Mouse (Mus musculus) CH12.LX (cell line): ENCODE measurements around the gene Napsa. TPM values are rescaled to one million over a fixed set of nuclear protein-coding genes. Genes with fewer than 3 reads are reported as not detected.

Experiments
- DNase-seq: peaks from one replicate; pipeline ENCODE4 v3.0.0-alpha.2; 2013; ENCODE audit errors: extremely low read depth
- H3K27ac ChIP-seq: 2 replicates; pipeline ENCODE4 v1.5.1; 2012; ENCODE audit warnings: low read depth, mild to moderate bottlenecking, control low read depth, moderate library complexity; ENCODE audit not compliant: insufficient read depth
- H3K27me3 ChIP-seq: replicated peaks from 2 replicates; pipeline ENCODE3; 2012; ENCODE audit warnings: inconsistent platforms
- H3K36me3 ChIP-seq, 2 experiments: replicated peaks in 1 of 2; 2 replicates each; pipeline versions ENCODE3 to v1.6.1; 2012; ENCODE audit warnings: inconsistent platforms in 1 of 2, low read length in 1 of 2, mild to moderate bottlenecking in 1 of 2, mixed read lengths in 1 of 2, moderate library complexity in 1 of 2; ENCODE audit not compliant: control insufficient read depth in 1 of 2, insufficient read depth in 1 of 2
- H3K4me1 ChIP-seq, 2 experiments: 2 replicates each; pipeline ENCODE4 v1.6.1; 2012; ENCODE audit warnings: inconsistent platforms in 1 of 2, moderate library complexity in 1 of 2; ENCODE audit not compliant: insufficient read depth in 2 of 2, control insufficient read depth in 1 of 2
- H3K4me2 ChIP-seq: 2 replicates; pipeline ENCODE4 v1.6.1; 2012; ENCODE audit warnings: low read depth, mild to moderate bottlenecking, control low read depth; ENCODE audit not compliant: poor library complexity, insufficient read depth, severe bottlenecking
- H3K4me3 ChIP-seq, 3 experiments: fragments of 150-350 bp in 1 of 3; sonication (generic) in 1 of 3; replicated peaks in 1 of 3; 2 replicates each; pipeline versions ENCODE3 to v1.5.1; 2011 to 2012; ENCODE audit warnings: low read depth in 2 of 3, low read length in 2 of 3, mild to moderate bottlenecking in 2 of 3, moderate library complexity in 2 of 3, control low read depth in 1 of 3, improper control_type of control experiment in 1 of 3, inconsistent platforms in 1 of 3, mixed read lengths in 1 of 3; ENCODE audit not compliant: poor library complexity in 1 of 3
- H3K79me2 ChIP-seq: replicated peaks from 2 replicates; pipeline ENCODE4 v1.6.1; 2012; ENCODE audit warnings: mild to moderate bottlenecking, moderate library complexity; ENCODE audit not compliant: control insufficient read depth, poor library complexity, insufficient read depth, severe bottlenecking; ENCODE audit errors: extremely low read depth
- H3K9ac ChIP-seq: 2 replicates; pipeline ENCODE4 v1.6.1; 2012; ENCODE audit warnings: low read depth, mild to moderate bottlenecking, control low read depth, moderate library complexity; ENCODE audit not compliant: insufficient read depth
- H3K9me3 ChIP-seq: replicated peaks from 2 replicates; pipeline ENCODE3; 2012; ENCODE audit warnings: low read length, inconsistent platforms, mixed read lengths
- BHLHE40 ChIP-seq: IDR thresholded peaks from 2 replicates; pipeline ENCODE4 v1.6.1; 2011; ENCODE audit warnings: mild to moderate bottlenecking, low read depth, low read length, improper control_type of control experiment
- CTCF ChIP-seq, 2 experiments: IDR thresholded peaks in 1 of 2; conservative IDR thresholded peaks in 1 of 2; 2 replicates each; pipeline ENCODE4 v1.5.1; 2011 to 2012; ENCODE audit warnings: low read depth in 2 of 2, low read length in 2 of 2, improper control_type of control experiment in 1 of 2, inconsistent platforms in 1 of 2, mild to moderate bottlenecking in 1 of 2, moderate library complexity in 1 of 2
- ELF1 ChIP-seq: IDR thresholded peaks from 2 replicates; pipeline ENCODE4 v1.6.1; 2014; ENCODE audit warnings: low read depth, mild to moderate bottlenecking, inconsistent platforms, low read length, improper control_type of control experiment
- EP300 ChIP-seq: IDR thresholded peaks from 2 replicates; pipeline ENCODE4 v1.6.1; 2011; ENCODE audit warnings: low read length, improper control_type of control experiment
- GABPA ChIP-seq: IDR thresholded peaks from 2 replicates; pipeline ENCODE4 v1.6.1; 2012; ENCODE audit warnings: low read depth, low read length, improper control_type of control experiment, inconsistent platforms; ENCODE audit not compliant: insufficient replicate concordance
- HCFC1 ChIP-seq: IDR thresholded peaks from 2 replicates; pipeline ENCODE4 v1.6.1; 2012; ENCODE audit warnings: low read depth, mild to moderate bottlenecking, inconsistent platforms, low read length, improper control_type of control experiment
- IRF4 ChIP-seq: IDR thresholded peaks from 2 replicates; pipeline ENCODE4 v1.6.1; 2014; ENCODE audit warnings: low read depth, mild to moderate bottlenecking, inconsistent platforms, low read length, improper control_type of control experiment
- JUN ChIP-seq: IDR thresholded peaks from 2 replicates; pipeline ENCODE4 v1.6.1; 2011; ENCODE audit warnings: low read depth, mild to moderate bottlenecking, low read length, improper control_type of control experiment, moderate library complexity; ENCODE audit not compliant: insufficient read depth
- JUND ChIP-seq: conservative IDR thresholded peaks from 2 replicates; pipeline ENCODE4 v1.6.1; 2011; ENCODE audit warnings: low read depth, low read length, improper control_type of control experiment
- KAT2A ChIP-seq: IDR thresholded peaks from 2 replicates; pipeline ENCODE4 v1.6.1; 2012; ENCODE audit warnings: low read length, improper control_type of control experiment, inconsistent platforms; ENCODE audit not compliant: insufficient replicate concordance
- MAZ ChIP-seq: IDR thresholded peaks from 2 replicates; pipeline ENCODE4 v1.6.1; 2012; ENCODE audit warnings: low read depth, mild to moderate bottlenecking, inconsistent platforms, low read length, improper control_type of control experiment, moderate library complexity
- MEF2A ChIP-seq: IDR thresholded peaks from 2 replicates; pipeline ENCODE4 v1.6.1; 2014; ENCODE audit warnings: low read depth, mild to moderate bottlenecking, inconsistent platforms, low read length, improper control_type of control experiment, borderline replicate concordance
- MXI1 ChIP-seq: IDR thresholded peaks from 2 replicates; pipeline ENCODE4 v1.6.1; 2011; ENCODE audit warnings: mild to moderate bottlenecking, low read depth, low read length, improper control_type of control experiment
- MYC ChIP-seq: IDR thresholded peaks from 2 replicates; pipeline ENCODE4 v1.6.1; 2011; ENCODE audit warnings: low read depth, mild to moderate bottlenecking, improper control_type of control experiment, low read length
- NELFE ChIP-seq: IDR thresholded peaks from 2 replicates; pipeline ENCODE4 v1.6.1; 2011; ENCODE audit warnings: low read depth, low read length, improper control_type of control experiment
- NRF1 ChIP-seq: IDR thresholded peaks from 2 replicates; pipeline ENCODE4 v1.6.1; 2014; ENCODE audit warnings: low read depth, mild to moderate bottlenecking, inconsistent platforms, low read length, improper control_type of control experiment, moderate library complexity
- PAX5 ChIP-seq: IDR thresholded peaks from 2 replicates; pipeline ENCODE4 v1.6.1; 2012; ENCODE audit warnings: low read length, inconsistent platforms, mixed read lengths
- POLR2A ChIP-seq: IDR thresholded peaks from 2 replicates; pipeline ENCODE4 v1.6.1; 2011; ENCODE audit warnings: low read depth, mild to moderate bottlenecking, improper control_type of control experiment, low read length
- POLR2AphosphoS2 ChIP-seq: IDR thresholded peaks from 2 replicates; pipeline ENCODE4 v1.6.1; 2011; ENCODE audit warnings: low read depth, low read length, improper control_type of control experiment
- RAD21 ChIP-seq: IDR thresholded peaks from 2 replicates; pipeline ENCODE4 v1.6.1; 2011; ENCODE audit warnings: low read depth, mild to moderate bottlenecking, low read length, improper control_type of control experiment, moderate library complexity
- SIN3A ChIP-seq: IDR thresholded peaks from 2 replicates; pipeline ENCODE4 v1.6.1; 2012; ENCODE audit warnings: low read length, improper control_type of control experiment, inconsistent platforms
- SMC3 ChIP-seq: IDR thresholded peaks from 2 replicates; pipeline ENCODE4 v1.6.1; 2011; ENCODE audit warnings: low read depth, low read length, improper control_type of control experiment
- TBP ChIP-seq: conservative IDR thresholded peaks from 2 replicates; pipeline ENCODE4 v1.6.1; 2011; ENCODE audit warnings: low read depth, low read length, improper control_type of control experiment
- UBTF ChIP-seq: IDR thresholded peaks from 2 replicates; pipeline ENCODE4 v1.6.1; 2012; ENCODE audit warnings: low read depth, mild to moderate bottlenecking, inconsistent platforms, low read length, improper control_type of control experiment, moderate library complexity
- USF2 ChIP-seq: conservative IDR thresholded peaks from 2 replicates; pipeline ENCODE4 v1.6.1; 2011; ENCODE audit warnings: low read depth, low read length, improper control_type of control experiment
- ZMIZ1 ChIP-seq: IDR thresholded peaks from 2 replicates; pipeline ENCODE4 v1.6.1; 2012; ENCODE audit warnings: low read depth, mild to moderate bottlenecking, inconsistent platforms, low read length, improper control_type of control experiment
- ZNF384 ChIP-seq: IDR thresholded peaks from 2 replicates; pipeline ENCODE4 v1.6.1; 2012; ENCODE audit warnings: low read depth, low read length, improper control_type of control experiment, inconsistent platforms
- dilution Hi-C: fragments of 300-500 bp; cut with MboI; formaldehyde crosslinking; loops from 2 replicates; pipeline ENCODE4 v1.14.3; 2020; ENCODE audit warnings: low sequenced_read_pairs; ENCODE audit not compliant: extremely low pct_unique_long_range_greater_than_20kb, extremely low pct_ligation_motif_present
- in situ Hi-C: fragments of 300-500 bp; cut with MboI; formaldehyde crosslinking; loops from 3 replicates; pipeline ENCODE4 v1.14.3; 2019; ENCODE audit warnings: low sequenced_read_pairs, low pct_ligation_motif_present, low pct_unique_long_range_greater_than_20kb, mixed read lengths
- polyA plus RNA-seq: library from polyadenylated mRNA; unstranded; fragments of >175 nt; gene quantifications from 2 replicates; pipeline ENCODE4 v1.2.1, GENCODE M21; 2012; ENCODE audit warnings: low read depth; ENCODE audit not compliant: insufficient read length
- total RNA-seq, 2 experiments: library from RNA; depleted of rRNA; stranded (reverse); fragments of 300-350 nt in 1 of 2; fragments of >200 nt in 1 of 2; gene quantifications; 2 replicates each; pipeline ENCODE4 v1.2.3; 2012 to 2014

Napsa gene
- total and polyA plus RNA-seq, 3 experiments, result 175 to 253 (median 194) TPM

GRCm38 (mm10) chr7:44536590-44536968 lies 35.6 kb upstream of the Napsa start:
- in situ Hi-C loops, result no loop called here
- Histone ChIP-seq H3K27me3 (no peaks in the 10 kb centered on the region), H3K27ac (peak overlapping the region; percentile 61), H3K4me2 (no peak overlapping the region), H3K36me3 (peaks cover 63 to 81% of the 10 kb centered on the region in 2 experiments), H3K9ac (no peak overlapping the region), H3K4me3 (no peak overlapping the region)
- DNase-seq, result no peak
- dilution Hi-C loops, result no loop called here
- TF ChIP-seq ZMIZ1, result no peak
- no peak for TF ChIP-seq MXI1
- no peak for TF ChIP-seq BHLHE40
- no peak for TF ChIP-seq SMC3
- no peak for TF ChIP-seq IRF4
- TF ChIP-seq MEF2A, result no peak
- TF ChIP-seq NELFE, result no peak
- TF ChIP-seq HCFC1, result no peak
- TF ChIP-seq POLR2A, result no peak
- TF ChIP-seq MAZ, result no peak
- no peak for TF ChIP-seq CTCF (conservative IDR thresholded peaks at IDR 0.05 in 1 of 2, IDR thresholded peaks at IDR 0.05 in 1 of 2; ENCODE audit: low read depth in 2 of 2, low read length in 2 of 2)
- no peak for TF ChIP-seq EP300
- no peak for TF ChIP-seq MYC
- TF ChIP-seq ELF1, result no peak
- TF ChIP-seq NRF1, result no peak
- no peak for TF ChIP-seq SIN3A
- TF ChIP-seq, all 38 proteins: peak for 0
- H3K4me1 ChIP-seq, result peaks cover 53 to 72% of the 10 kb centered on the region in 2 experiments
- no peaks in the 10 kb centered on the region for H3K79me2 ChIP-seq
- no peaks in the 10 kb centered on the region for H3K9me3 ChIP-seq

GRCm38 (mm10) chr7:44537009-44537408 lies 35.2 kb upstream of the Napsa start:
- Histone ChIP-seq H3K79me2 (no peaks in the 10 kb centered on the region), H3K9me3 (no peaks in the 10 kb centered on the region), H3K4me2 (no peak overlapping the region), H3K27ac (peak overlapping the region; percentile 61), H3K4me3 (no peak overlapping the region), H3K9ac (no peak overlapping the region), H3K27me3 (no peaks in the 10 kb centered on the region), H3K36me3 (peaks cover 67 to 86% of the 10 kb centered on the region in 2 experiments), H3K4me1 (peaks cover 53 to 68% of the 10 kb centered on the region in 2 experiments)
- in situ Hi-C loops, result no loop called here
- DNase-seq, result no peak
- no peak for TF ChIP-seq RAD21
- TF ChIP-seq MYC, result no peak
- TF ChIP-seq SIN3A, result no peak
- TF ChIP-seq JUN, result no peak
- no peak for TF ChIP-seq POLR2AphosphoS2
- no peak for TF ChIP-seq HCFC1
- no peak for TF ChIP-seq PAX5
- no peak for TF ChIP-seq GABPA
- TF ChIP-seq JUND, result no peak
- TF ChIP-seq ZNF384, result no peak
- TF ChIP-seq UBTF, result no peak
- no peak for TF ChIP-seq BHLHE40
- no peak for TF ChIP-seq USF2
- TF ChIP-seq KAT2A, result no peak
- no peak for TF ChIP-seq SMC3
- TF ChIP-seq TBP, result no peak
- dilution Hi-C loops, result no loop called here
